In genomic region chr13:23387548-23387947, GRCm38 (mm10) we compare ENCODE assay signal across 29 mouse cellular contexts.
"Had no signal": no experiment of that assay in that cellular context is flagged by ENCODE, and none has a peak within 500 bp of the region (broad histone marks: within the 10 kb centered on the region; RNA-seq: fewer than 3 reads in every experiment).

No protein-coding gene starts in this region.

- DNase-seq: left cerebral cortex, postnatal 4 days; liver; liver, embryonic 13.5 days; liver, postnatal 0 days; lung, adult 18-20 months; lung, adult 2 months; lung, embryonic 14.5 days; lung, postnatal 10 days; lung, postnatal 14 days; lung, postnatal 36 days; lung, postnatal 4 days; midbrain, embryonic 14.5 days had no signal

- H3K36me3 ChIP-seq: limb, embryonic 10.5 days; limb, embryonic 12.5 days; limb, embryonic 13.5 days; limb, embryonic 15.5 days; liver, embryonic 12.5 days; liver, embryonic 13.5 days; liver, embryonic 15.5 days; lung, embryonic 15.5 days; midbrain, embryonic 12.5 days; midbrain, embryonic 13.5 days; midbrain, embryonic 15.5 days; neural tube, embryonic 12.5 days had no signal

- H3K4me1 ChIP-seq: limb, embryonic 10.5 days; limb, embryonic 12.5 days; limb, embryonic 13.5 days; limb, embryonic 15.5 days; liver, embryonic 12.5 days; liver, embryonic 13.5 days; liver, embryonic 15.5 days; lung, embryonic 15.5 days; megakaryocyte, embryonic 14.5 days; midbrain, embryonic 12.5 days; midbrain, embryonic 13.5 days; midbrain, embryonic 15.5 days; neural tube, embryonic 12.5 days had no signal

- H3K4me2 ChIP-seq: limb, embryonic 12.5 days; limb, embryonic 13.5 days; limb, embryonic 15.5 days; liver, embryonic 11.5 days; liver, embryonic 12.5 days; liver, embryonic 13.5 days; liver, embryonic 15.5 days; lung, embryonic 14.5 days; lung, embryonic 15.5 days; midbrain, embryonic 11.5 days; midbrain, embryonic 12.5 days; midbrain, embryonic 13.5 days; midbrain, embryonic 15.5 days; neural tube, embryonic 12.5 days had no signal

- H3K9ac ChIP-seq: limb, embryonic 12.5 days; limb, embryonic 13.5 days; limb, embryonic 15.5 days; liver, embryonic 12.5 days; liver, embryonic 13.5 days; liver, embryonic 14.5 days; liver, embryonic 15.5 days; liver, postnatal 0 days; lung, embryonic 14.5 days; lung, embryonic 15.5 days; midbrain, embryonic 12.5 days; midbrain, embryonic 13.5 days; midbrain, embryonic 15.5 days; neural tube, embryonic 12.5 days had no signal

- H3K4me3 ChIP-seq: limb, embryonic 10.5 days; limb, embryonic 12.5 days; limb, embryonic 13.5 days; limb, embryonic 15.5 days; liver, embryonic 12.5 days; liver, embryonic 13.5 days; liver, embryonic 15.5 days; lung, embryonic 15.5 days; megakaryocyte, embryonic 14.5 days; midbrain, embryonic 12.5 days; midbrain, embryonic 13.5 days; midbrain, embryonic 15.5 days; myocyte; neural tube, embryonic 12.5 days had no signal

- H3K9me3 ChIP-seq: limb, embryonic 10.5 days; limb, embryonic 12.5 days; limb, embryonic 13.5 days; limb, embryonic 15.5 days; liver, embryonic 12.5 days; liver, embryonic 13.5 days; liver, embryonic 15.5 days; lung, embryonic 15.5 days; megakaryocyte, embryonic 14.5 days; midbrain, embryonic 12.5 days; midbrain, embryonic 13.5 days; midbrain, embryonic 15.5 days; neural tube, embryonic 12.5 days had no signal

- H3K27ac ChIP-seq: limb, embryonic 10.5 days; limb, embryonic 12.5 days; limb, embryonic 13.5 days; limb, embryonic 15.5 days; liver, embryonic 12.5 days; liver, embryonic 13.5 days; liver, embryonic 14.5 days; liver, embryonic 15.5 days; lung, embryonic 15.5 days; macrophage; midbrain, embryonic 12.5 days; midbrain, embryonic 13.5 days; midbrain, embryonic 15.5 days; neural tube, embryonic 12.5 days had no signal

- H3K27me3 ChIP-seq: limb, embryonic 12.5 days; limb, embryonic 13.5 days; limb, embryonic 15.5 days; liver, embryonic 12.5 days; lung, embryonic 15.5 days; midbrain, embryonic 12.5 days; midbrain, embryonic 13.5 days; midbrain, embryonic 15.5 days; neural tube, embryonic 12.5 days had no signal
